Mouse (Mus musculus) midbrain, postnatal 0 days (tissue): ENCODE results near the gene Gm10160. TPM values are rescaled to one million over a fixed set of nuclear protein-coding genes. Genes with fewer than 3 reads are reported as not detected.

Experiments
- ATAC-seq: fragments of 200-750 bp; cut with Nextera tagmentation; 2 replicates; pipeline ENCODE4 v1.8.0; 2017; ENCODE audit warnings: moderate number of reproducible peaks, mild to moderate bottlenecking, moderate TSS enrichment, moderate library complexity; ENCODE audit not compliant: low FRiP score
- DNase-seq: peaks from one replicate; pipeline ENCODE4 v3.0.0-alpha.2; 2015; ENCODE audit warnings: low spot score
- H3K27ac ChIP-seq: fragments of 300-500 bp; sonication (generic); 2 replicates; pipeline ENCODE4 v1.5.1; 2014; ENCODE audit warnings: low read depth, mild to moderate bottlenecking, low read length, mixed read lengths
- H3K27me3 ChIP-seq: fragments of 300-500 bp; sonication (generic); 2 replicates; pipeline ENCODE4 v1.6.1; 2014; ENCODE audit warnings: low read length, control low read depth, mixed read lengths; ENCODE audit not compliant: insufficient read depth
- H3K36me3 ChIP-seq: fragments of 300-500 bp; sonication (generic); 2 replicates; pipeline ENCODE4 v1.6.1; 2014; ENCODE audit warnings: low read length, control low read depth, mixed read lengths; ENCODE audit not compliant: insufficient read depth
- H3K4me1 ChIP-seq: fragments of 300-500 bp; sonication (generic); 2 replicates; pipeline ENCODE4 v1.6.1; 2014; ENCODE audit warnings: mild to moderate bottlenecking, control low read depth, antibody characterized with exemption, low read length, mixed read lengths; ENCODE audit not compliant: insufficient read depth
- H3K4me2 ChIP-seq: fragments of 300-500 bp; sonication (generic); 2 replicates; pipeline ENCODE4 v1.6.1; 2014; ENCODE audit warnings: low read depth, mild to moderate bottlenecking, low read length, mixed read lengths; ENCODE audit not compliant: poor library complexity, severe bottlenecking
- H3K4me3 ChIP-seq: fragments of 300-500 bp; sonication (generic); 2 replicates; pipeline ENCODE4 v1.5.1; 2014; ENCODE audit warnings: low read depth, mild to moderate bottlenecking, low read length, moderate library complexity
- H3K9ac ChIP-seq: fragments of 300-500 bp; sonication (generic); replicated peaks from 2 replicates; pipeline ENCODE4 v1.6.1; 2014; ENCODE audit warnings: mild to moderate bottlenecking, low read length, moderate library complexity, mixed read lengths; ENCODE audit not compliant: poor library complexity, severe bottlenecking
- H3K9me3 ChIP-seq: fragments of 300-500 bp; sonication (generic); 2 replicates; pipeline ENCODE4 v1.6.1; 2016; ENCODE audit warnings: low read length, control low read depth
- CTCF ChIP-seq: IDR thresholded peaks from 2 replicates; pipeline ENCODE4 v1.5.1; 2016; ENCODE audit warnings: antibody characterized with exemption, mild to moderate bottlenecking
- WGBS: fragments of 180-500 bp; shearing (Covaris S2); extraction: QIAGEN DNeasy Blood & Tissue Kit; methylation state at CpG from one replicate; pipeline ENCODE4 v1.1.7; 2014; 5-methylcytosine and 5-hydroxymethylcytosine counted together
- polyA plus RNA-seq: library from polyadenylated mRNA; unstranded; fragments of >200 nt; fragmentation: Nextera tagmentation; extraction: Ambion mirVana; gene quantifications from 2 replicates; pipeline ENCODE4 v1.2.1, GENCODE M21; 2015
- total RNA-seq: library from RNA; depleted of rRNA; stranded (reverse); fragments of >200 nt; gene quantifications from 2 replicates; pipeline ENCODE4 v1.2.3, GENCODE M21; 2014

The Gm10160 gene
- total and polyA plus RNA-seq, 2 experiments from 2014 or later, result not detected

DNA sequence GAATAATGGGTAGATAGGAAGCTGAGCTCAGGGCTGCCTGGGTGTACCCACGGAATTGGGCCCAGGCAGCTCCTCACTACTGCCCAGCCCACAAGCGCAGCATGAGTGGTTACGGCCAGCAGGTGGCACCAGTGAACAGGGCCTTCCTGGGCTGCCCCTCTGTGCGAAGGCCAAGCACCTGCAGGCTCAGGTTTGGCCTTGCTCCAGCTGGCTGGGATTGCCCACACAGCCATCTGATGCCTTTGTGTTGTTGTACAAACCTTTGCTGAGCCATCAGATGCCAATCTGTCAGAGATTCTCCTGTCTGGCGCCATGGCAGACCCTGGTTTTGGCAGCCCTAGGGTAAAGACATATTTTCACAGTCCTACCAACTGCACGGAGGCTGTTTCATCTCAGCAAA is 12.6 kb upstream of the Gm10160 start:
- 24% methylated on average over 6 of the region's 6 CpGs for WGBS
- H3K36me3 ChIP-seq, result no peaks in the 10 kb centered on the region
- DNase-seq, result peak; percentile 90
- no peak overlapping the region for H3K27ac ChIP-seq
- no peaks in the 10 kb centered on the region for H3K27me3 ChIP-seq
- H3K9me3 ChIP-seq, result no peaks in the 10 kb centered on the region
- no peaks in the 10 kb centered on the region for H3K4me1 ChIP-seq
- TF ChIP-seq CTCF, result peak; percentile 83
- H3K4me2 ChIP-seq, result no peak overlapping the region
- no peak overlapping the region for H3K9ac ChIP-seq
- H3K4me3 ChIP-seq, result no peak overlapping the region
- ATAC-seq, result peak; percentile 56

DNA sequence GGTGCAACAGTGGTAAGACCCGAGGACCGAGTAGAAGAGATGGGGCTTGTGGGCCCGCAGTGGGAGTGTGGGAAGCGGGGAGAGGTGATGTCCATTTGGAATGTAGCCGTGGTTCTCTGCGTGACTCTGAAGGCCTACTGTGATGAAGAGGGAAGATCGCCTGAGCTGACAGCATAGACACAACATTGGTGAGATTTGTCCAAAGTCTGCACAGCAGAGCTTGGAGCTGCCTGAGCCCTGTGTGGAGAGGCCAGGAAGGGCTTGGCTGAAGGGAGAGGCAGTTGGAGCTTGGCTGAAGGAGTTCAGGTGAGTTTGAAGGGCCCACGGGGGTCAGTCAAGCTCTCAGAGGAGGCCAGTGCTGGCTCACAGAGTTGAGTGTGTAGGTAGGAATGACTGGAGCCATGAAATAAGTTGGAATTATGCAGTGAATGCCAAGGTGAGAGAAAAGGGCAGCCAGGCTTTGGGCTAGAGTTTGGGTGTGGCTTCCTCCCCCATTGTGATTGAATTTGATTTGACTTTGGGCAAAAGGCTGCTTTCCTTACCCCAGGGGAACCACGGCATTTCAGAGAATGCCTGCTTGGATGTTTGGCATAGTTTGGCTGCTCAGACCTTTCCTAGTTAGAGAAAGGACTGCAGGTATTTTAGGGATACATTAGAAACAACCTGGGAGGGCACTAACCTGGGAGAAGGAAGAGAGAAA is 11.8 kb upstream of the Gm10160 start:
- no peak for TF ChIP-seq CTCF
- Histone ChIP-seq H3K36me3 (no peaks in the 10 kb centered on the region), H3K9ac (no peak overlapping the region), H3K4me1 (no peaks in the 10 kb centered on the region), H3K27me3 (no peaks in the 10 kb centered on the region), H3K27ac (no peak overlapping the region), H3K4me2 (no peak overlapping the region), H3K4me3 (no peak overlapping the region), H3K9me3 (no peaks in the 10 kb centered on the region)
- DNase-seq (no peak), ATAC-seq (no peak)
- WGBS, result 92% methylated on average over 9 of the region's 9 CpGs

DNA sequence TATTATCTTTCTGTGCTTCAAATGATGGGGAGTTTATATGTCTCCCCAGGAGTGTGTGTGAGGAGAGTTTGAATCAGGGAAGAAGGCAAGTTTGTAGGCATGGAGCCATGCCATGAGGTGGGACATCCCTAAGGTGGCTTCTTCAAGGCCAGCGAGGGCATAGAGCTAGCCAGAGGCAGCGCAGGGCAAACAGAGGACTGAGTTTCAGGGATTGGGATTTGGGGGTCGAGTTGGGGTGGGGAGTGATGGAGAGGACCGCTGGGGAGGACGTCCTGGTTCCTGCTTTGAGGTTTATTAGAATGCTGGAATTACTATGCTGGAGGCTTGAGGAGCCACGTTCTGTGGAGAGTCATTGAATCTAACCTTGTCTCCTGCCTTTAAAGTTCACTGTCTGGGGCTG is 10.3 kb upstream of the Gm10160 start:
- Histone ChIP-seq H3K27ac (no peak overlapping the region), H3K27me3 (no peaks in the 10 kb centered on the region), H3K9ac (no peak overlapping the region), H3K4me3 (no peak overlapping the region), H3K4me1 (no peaks in the 10 kb centered on the region), H3K9me3 (no peaks in the 10 kb centered on the region), H3K36me3 (no peaks in the 10 kb centered on the region), H3K4me2 (no peak overlapping the region)
- WGBS, result 94% methylated on average over 6 of the region's 6 CpGs
- DNase-seq (no peak), ATAC-seq (no peak)
- no peak for TF ChIP-seq CTCF

DNA sequence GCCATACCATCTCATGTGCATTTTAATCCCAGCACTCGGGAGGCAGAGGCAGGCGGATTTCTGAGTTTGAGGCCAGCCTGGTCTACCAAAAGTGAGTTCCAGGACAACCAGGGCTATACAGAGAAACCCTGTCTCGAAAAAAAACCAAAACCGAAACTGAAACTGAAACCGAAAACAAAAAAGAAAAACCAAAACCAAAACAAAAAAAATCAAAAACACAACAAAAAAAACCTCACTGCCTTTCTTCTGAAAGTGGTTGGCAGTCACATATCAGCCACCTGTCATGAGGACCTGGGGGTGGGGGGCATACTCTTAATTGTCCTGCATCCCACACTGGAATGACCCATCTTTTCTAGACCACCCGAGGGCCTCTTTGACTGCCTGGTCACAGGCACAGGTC is 9.0 kb upstream of the Gm10160 start:
- H3K9ac ChIP-seq, result no peak overlapping the region
- no peak for TF ChIP-seq CTCF
- no peak for ATAC-seq
- H3K4me1 ChIP-seq, result no peaks in the 10 kb centered on the region
- H3K27ac ChIP-seq, result no peak overlapping the region
- H3K36me3 ChIP-seq, result no peaks in the 10 kb centered on the region
- DNase-seq, result no peak
- H3K4me2 ChIP-seq, result no peak overlapping the region
- H3K9me3 ChIP-seq, result no peaks in the 10 kb centered on the region
- WGBS, result 90% methylated on average over 6 of the region's 6 CpGs
- H3K27me3 ChIP-seq, result no peaks in the 10 kb centered on the region
- H3K4me3 ChIP-seq, result no peak overlapping the region

GRCm38 (mm10) chr7:81862587-81863583 is 7.3 kb upstream of the Gm10160 start:
- Histone ChIP-seq H3K27ac (no peak overlapping the region), H3K9ac (no peak overlapping the region), H3K4me2 (no peak overlapping the region), H3K4me3 (no peak overlapping the region), H3K36me3 (no peaks in the 10 kb centered on the region), H3K27me3 (no peaks in the 10 kb centered on the region), H3K9me3 (no peaks in the 10 kb centered on the region), H3K4me1 (peaks cover 4% of the 10 kb centered on the region; the same call in 1 of the 2 replicates)
- TF ChIP-seq CTCF, result no peak
- 82% methylated on average over 24 of the region's 24 CpGs for WGBS
- DNase-seq (no peak), ATAC-seq (no peak)

GRCm38 (mm10) chr7:81861921-81862320 is 6.3 kb upstream of the Gm10160 start:
- 79% methylated on average over 4 of the region's 4 CpGs for WGBS
- peaks cover 4% of the 10 kb centered on the region; the same call in 1 of the 2 replicates for H3K4me1 ChIP-seq
- no peaks in the 10 kb centered on the region for H3K9me3 ChIP-seq
- H3K9ac ChIP-seq, result no peak overlapping the region
- H3K27ac ChIP-seq, result no peak overlapping the region
- no peak overlapping the region for H3K4me3 ChIP-seq
- no peaks in the 10 kb centered on the region for H3K36me3 ChIP-seq
- DNase-seq, result no peak
- no peak overlapping the region for H3K4me2 ChIP-seq
- H3K27me3 ChIP-seq, result no peaks in the 10 kb centered on the region
- ATAC-seq, result no peak
- no peak for TF ChIP-seq CTCF
